Mouse (Mus musculus) c-Kit-positive CD71-positive TER-119-negative erythroid progenitor cells, embryonic 14.5 days (primary cell): ENCODE results near the gene Zbbx.

Source experiments
- DNase-seq: peaks from one replicate; pipeline ENCODE4 v3.0.0-alpha.2; 2013; ENCODE audit warnings: low read depth

The Zbbx gene

GRCm38 (mm10) chr3:75164838-75165496 is at the start of gene Zbbx:
TSS of gene Zbbx (minus strand) at chr3:75165034.
- DNase-seq, result no peak

DNA sequence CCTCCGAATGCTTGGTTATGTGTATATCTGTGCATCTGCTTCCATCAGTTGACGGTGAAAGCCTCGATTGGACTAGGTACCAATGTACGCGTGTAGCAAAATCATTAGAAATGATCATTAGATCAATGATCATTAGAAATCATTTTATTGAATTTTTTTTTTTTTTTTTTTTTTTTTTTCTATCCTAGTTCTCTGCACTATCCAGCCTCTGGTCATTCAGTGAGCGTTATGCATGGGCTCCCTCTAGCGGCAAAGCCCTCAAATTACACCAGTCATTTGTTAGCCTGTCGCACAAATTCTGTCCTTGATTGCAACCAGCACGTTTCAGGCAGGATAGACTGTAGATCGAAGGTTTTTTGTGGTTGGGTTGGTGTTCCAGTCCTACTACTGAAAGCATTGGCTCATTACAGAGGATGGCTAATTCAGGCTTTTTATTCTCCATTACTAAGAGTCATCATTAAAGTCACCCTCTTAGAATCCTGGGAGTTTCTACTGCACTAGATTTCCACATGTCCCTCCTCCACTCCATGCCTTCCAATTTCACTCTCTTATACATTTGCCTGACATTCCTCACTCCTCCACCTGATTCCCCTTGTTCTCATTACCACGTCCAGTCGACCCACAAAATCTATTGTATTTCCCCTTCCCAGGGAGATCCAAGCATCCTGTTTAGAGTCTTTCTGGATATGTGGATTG is 38.1 kb upstream of the Zbbx start:
- no peak for DNase-seq

- no peak for DNase-seq
Observed at GRCm38 (mm10) chr3:75182606-75183005, 17.8 kb upstream of the Zbbx start.

- DNase-seq, result no peak
Observed at GRCm38 (mm10) chr3:75141876-75142275, 23.0 kb downstream of the Zbbx start.

- DNase-seq, result no peak
Observed at GRCm38 (mm10) chr3:75104867-75105266, 60.0 kb downstream of the Zbbx start.

GRCm38 (mm10) chr3:75085762-75086161 is 79.1 kb downstream of the Zbbx start:
- no peak for DNase-seq

- no peak for DNase-seq
Observed at GRCm38 (mm10) chr3:75078906-75079305, 85.9 kb downstream of the Zbbx start.

DNA sequence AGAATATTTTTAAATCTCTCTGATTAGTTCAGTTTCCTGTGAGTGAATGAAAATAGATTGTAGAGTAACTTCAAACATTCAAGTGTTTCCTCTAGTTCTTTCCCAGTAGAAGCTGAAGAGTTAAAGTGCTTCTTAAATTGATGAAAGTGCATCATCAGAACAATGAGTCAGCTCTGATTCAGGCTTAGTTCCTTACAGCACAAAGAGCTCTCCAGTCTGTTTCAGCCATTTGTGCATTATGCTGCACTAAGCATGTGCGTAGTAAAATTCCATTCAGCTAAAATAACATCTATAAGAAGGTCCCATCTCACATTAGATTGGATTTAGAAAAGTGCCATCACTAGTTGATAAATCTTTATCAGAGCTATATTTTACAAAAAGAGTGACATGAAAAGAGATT is 155.1 kb downstream of the Zbbx start:
- no peak for DNase-seq
